Mouse (Mus musculus): ENCODE data around the gene Prlh.

The Prlh gene

DNA sequence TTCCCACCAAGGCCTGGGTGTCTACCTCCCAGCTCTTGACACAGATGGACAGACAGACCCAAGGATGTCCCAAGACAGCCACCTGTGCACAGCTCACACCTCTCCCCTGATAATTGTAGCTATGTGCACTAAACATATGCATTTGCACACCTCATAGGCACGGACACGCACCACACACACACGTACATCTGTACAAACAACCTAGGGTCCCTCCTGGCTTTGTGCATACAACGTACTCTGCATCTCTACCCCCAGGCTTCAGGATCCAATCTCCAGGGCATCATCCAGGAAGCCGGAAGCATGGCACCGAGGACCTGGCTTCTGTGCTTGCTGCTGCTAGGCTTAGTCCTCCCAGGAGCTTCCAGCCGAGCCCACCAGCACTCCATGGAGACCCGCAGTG is at the start of gene Prlh:
Gene Prlh (plus strand): TSS at position 301 of the 400 bp plus-strand sequence.
- no peak for DNase-seq (ENCODE audit: low read depth, low spot score)

DNA sequence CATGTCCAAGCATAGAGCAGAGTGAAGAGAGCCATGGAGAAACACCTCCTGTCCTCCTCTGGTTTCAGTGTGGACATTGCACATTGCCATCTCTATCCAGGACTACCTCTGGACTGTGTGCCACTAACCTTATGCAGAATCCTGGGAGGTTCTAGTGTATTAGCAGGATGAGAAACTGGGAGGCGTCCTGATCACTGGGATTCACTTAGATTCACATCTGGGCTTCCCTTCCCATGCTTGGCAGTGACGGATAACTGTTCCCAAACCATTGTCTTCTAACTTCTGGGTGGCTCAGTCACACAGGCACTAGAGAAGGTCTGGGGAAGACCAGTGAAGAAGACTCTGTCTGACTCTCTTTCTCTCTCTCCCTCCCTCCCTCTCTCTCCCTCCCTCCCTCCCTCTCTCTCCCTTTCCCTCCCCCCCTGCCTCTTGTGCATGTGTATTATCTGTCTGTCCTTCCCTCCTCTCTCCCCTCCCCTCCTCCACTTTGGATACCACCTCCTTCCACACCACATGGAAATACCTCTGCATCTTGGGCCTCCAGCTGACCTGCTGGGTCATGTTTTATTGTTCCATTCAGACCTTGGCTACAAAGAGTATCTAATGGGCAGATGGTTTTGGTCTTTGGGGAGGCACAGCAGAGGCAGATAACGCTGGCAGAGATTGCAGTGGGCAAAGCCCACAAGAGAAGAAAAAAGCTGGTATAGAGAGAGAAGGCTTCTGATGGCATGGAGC is 49.5 kb upstream of the Prlh start:
- no peak for DNase-seq (ENCODE audit: low read depth, low spot score)

DNA sequence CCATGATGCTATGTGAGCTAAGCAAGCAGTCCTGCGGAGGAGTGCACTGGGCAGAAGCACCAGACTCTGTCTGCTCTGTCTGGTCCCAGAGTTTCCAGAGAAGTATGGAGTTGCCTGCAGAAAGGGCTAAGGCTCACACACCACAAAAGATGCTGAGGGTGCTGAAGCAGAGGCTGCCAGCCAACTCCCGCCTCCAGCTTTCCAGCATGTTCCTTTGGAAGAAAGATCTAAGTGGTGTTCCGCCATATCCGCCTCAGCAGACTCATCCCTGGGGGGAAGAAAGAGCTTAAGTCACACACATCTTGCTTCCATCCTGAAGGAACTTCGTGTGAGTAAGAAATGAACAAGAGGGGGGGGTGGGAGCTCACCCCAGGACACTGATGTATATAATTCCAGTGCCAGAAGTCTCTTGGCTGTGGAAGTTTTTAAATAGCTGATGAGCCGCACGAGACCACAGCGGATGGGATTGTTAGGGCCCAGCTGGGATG is 48.9 kb upstream of the Prlh start:
- peak; percentile 83 for DNase-seq (ENCODE audit: low read depth, low spot score)

DNA sequence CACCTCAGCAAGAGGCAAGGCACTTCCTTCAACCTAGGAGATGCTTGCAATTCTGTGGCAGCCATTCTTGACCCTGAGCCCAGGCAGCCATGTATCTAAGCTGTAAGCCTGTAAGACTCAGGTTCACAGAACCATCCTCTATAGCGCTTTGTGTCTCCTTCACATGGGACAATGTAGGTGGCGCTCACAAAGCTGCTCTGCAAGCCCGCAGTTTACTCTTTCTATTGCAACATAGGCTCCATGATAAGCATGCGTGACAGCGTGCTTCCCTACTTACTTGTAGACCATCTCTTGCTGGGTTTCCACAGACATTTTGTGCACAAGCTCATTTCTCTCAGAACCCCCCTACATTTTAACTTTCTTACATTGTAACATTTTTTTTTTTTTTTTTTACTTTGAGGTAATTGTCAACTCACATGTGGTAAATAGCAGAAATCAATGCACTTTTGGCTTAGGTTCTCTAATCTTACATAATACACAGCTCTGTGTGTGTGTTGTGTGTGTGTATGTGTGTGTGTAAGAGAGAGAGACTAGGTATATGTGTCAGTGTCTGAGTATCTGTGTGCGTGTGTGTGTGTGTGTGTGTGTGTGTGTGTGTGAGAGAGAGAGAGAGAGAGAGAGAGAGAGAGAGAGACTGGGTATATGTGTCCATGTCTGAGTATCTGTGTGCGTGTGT is 48.0 kb upstream of the Prlh start:
- no peak for DNase-seq (ENCODE audit: low read depth, low spot score)

DNA sequence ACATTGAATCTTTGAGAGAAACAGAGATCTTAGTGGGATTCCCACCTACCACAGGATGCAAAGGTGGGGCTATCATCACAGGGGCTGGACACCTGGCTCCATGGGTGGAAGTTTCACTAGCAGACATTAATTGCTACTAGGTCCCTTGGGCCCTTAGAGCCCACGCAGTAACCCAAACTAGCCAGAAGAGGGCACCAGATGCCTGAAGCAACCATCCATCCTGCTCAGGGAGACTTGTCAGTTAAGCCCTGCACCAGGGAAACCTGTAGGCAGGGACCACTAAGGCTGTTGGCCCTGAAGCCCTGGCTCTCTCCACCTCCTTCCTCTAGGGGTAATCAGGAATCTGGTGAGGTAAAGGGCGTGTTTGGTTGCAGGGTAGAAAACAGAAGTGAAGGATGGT is 46.6 kb upstream of the Prlh start:
- peak; percentile 11 for DNase-seq (ENCODE audit: low read depth, low spot score)

DNA sequence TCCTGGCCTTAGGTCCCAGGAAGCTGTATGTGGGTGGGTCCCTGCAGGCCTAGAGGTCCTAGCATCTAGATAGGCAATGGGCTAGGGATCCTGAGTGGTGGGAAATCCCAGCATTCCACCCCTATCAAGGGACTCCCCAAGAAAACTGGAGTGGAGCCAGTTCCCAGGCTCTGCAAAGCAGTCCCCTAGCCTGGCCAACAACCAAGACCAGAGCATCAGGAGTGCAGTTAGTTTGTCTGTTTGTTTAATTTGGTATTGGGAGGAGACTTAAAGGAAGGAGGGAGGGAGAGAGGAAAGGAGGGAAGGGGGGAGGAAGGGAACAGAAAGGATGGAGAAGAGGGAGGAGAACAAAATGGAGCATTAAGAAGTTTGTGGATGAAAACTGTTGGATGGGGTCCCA is 43.7 kb upstream of the Prlh start:
- DNase-seq (ENCODE audit: low read depth, low spot score), result no peak

DNA sequence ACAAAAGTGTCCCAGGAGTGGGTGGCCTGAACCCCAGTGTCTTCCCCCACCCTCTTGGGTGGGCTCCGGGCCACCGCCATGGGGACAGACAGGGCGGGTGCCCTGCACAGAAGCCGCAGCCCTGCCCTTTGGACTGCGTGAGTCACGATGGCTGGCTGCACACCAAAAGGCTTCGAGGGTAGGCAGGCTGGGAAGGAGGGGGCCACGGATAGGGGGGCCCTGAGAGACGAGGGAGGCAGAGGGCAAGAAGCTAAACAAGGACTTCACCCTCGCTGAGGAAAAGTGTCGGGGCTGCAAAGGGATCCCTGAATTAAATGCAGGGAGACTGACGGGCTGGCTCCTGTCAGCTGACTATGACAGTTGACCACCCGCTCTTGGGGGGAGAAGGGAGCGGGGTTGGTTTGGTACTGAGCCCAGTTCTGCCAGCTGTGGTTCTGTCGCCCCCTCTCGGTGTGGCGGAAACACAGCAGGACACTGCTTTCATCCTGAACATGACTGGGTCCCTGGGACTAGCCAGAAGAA is 43.2 kb upstream of the Prlh start:
- DNase-seq (ENCODE audit: low read depth, low spot score), result no peak

DNA sequence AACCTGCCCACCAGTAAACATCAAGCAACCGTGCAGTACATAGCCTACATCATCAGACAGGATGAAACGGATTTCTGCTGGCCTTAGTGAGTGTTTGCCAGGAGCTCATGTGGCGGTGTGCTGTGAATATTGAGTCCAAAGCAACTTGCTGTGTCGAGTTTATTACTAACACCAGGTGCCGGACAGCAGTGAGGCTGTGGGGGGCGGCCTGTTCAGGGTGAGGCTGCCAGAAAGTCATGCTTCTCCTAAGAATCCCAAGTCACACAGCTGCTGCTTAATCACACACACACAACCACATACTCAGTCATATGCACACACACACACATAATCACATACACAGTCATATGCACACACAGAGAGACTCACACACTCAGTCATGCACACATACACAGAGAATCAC is 39.7 kb upstream of the Prlh start:
- no peak for DNase-seq (ENCODE audit: low read depth, low spot score)

DNA sequence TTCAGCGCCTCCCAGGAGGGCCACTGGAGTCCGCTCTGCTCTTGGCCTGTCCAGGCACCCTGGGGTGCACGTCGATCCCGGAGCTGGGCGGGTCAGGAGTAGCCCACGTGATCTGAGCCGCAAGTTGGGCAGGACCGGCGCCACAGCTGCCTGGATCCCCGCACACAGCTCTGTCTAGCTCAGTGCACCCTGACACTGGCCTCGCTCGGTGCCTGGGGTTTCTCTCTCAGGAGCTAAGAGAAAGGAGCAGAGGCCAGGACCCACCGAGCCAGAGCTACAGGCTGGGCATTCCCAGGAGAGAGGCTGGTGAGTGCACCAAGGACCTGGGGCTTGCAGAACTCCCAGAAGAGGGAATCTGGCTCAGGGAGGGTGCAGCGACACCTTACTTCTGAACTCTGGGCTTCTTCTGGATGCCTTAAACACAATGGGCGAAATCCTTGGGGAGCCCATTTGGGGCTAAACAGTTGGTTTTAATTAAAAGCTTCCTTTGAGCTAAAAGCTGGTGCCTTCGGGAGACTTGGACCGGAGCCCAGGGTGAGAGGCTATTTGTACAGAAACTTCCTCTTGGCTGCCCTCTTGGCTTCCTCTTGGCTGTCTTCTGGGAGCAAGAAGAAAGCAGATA is 37.8 kb upstream of the Prlh start, which contains the start of gene Mlph:
Gene Mlph (plus strand): TSS at position 138 of the 622 bp plus-strand sequence.
- DNase-seq (ENCODE audit: low read depth, low spot score), result no peak

DNA sequence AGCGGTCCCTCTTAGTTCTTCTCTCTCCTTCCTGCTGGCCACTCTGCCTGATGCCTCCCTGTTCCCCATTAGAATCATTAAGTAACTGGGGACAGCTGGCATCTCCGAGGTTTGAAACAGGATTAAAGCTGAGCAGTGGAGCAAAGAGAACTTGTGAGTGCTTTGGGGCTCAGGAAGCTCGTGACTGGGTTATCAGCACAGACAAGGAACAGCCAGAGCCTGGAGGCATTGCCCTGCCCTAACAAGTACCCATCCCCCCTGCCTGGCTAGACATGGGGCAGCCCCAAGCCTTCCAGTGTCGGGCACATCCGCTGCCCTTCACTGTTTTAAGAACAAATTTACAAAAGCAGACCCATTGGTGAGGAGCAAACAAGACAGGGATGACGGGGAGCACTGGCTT is 35.4 kb upstream of the Prlh start:
- no peak for DNase-seq (ENCODE audit: low read depth, low spot score)

DNA sequence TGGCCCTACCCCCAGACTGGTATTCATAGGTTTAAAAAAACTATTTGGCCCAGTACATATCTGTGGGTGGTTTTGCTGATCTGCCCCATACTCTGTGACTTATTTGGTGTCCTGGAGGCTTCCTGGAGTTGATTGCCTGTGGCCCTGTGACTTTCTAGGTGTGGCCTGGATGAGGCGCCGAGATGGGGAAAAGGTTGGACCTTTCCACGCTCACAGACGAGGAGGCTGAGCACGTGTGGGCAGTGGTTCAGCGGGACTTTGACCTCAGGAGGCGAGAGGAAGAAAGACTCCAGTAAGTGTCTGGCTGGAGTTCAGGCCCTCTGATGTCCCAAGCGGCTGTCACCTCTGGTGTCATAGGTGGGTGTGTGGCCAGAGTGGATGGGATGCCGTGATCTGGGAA is 31.2 kb upstream of the Prlh start:
- no peak for DNase-seq (ENCODE audit: low read depth, low spot score)

DNA sequence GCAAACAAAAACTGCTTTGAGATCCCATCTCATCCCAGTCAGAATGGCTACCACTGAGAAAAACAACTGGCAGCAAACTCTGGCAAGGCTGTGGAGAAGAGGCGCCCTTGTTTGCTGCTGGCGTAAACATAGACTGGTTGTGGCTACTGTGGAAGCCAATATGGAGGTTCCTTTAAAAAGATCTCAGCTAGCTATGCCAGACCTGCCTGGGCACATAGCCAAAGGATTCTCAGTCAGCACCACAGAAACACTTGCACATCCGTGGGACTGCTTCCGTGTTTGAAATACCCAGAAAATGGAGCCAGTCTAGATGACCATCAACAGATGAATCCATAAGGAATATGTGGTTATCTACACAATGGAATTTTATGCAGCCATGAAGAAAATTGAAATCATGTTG is 26.9 kb upstream of the Prlh start:
- DNase-seq (ENCODE audit: low read depth, low spot score), result peak; percentile 22

DNA sequence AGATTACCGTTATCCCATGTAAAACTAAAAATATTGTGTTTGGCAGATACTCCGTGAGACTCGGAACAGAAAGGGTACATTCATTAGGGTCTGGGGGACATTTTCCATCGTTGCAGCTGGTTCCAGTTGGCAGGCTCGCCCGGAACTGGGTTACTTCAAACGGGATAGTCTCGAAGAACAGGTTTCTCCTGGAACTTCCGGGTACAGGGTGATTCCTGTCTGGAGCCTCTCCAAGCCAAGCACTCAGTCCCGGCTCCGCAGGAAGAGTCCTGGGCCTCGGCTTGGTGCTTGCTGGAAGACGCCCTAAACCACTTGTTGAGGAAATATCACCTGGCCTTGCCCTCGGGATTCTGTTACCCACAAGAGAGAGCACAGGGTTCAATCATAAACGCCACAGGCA is 25.6 kb upstream of the Prlh start:
- DNase-seq (ENCODE audit: low read depth, low spot score), result no peak

DNA sequence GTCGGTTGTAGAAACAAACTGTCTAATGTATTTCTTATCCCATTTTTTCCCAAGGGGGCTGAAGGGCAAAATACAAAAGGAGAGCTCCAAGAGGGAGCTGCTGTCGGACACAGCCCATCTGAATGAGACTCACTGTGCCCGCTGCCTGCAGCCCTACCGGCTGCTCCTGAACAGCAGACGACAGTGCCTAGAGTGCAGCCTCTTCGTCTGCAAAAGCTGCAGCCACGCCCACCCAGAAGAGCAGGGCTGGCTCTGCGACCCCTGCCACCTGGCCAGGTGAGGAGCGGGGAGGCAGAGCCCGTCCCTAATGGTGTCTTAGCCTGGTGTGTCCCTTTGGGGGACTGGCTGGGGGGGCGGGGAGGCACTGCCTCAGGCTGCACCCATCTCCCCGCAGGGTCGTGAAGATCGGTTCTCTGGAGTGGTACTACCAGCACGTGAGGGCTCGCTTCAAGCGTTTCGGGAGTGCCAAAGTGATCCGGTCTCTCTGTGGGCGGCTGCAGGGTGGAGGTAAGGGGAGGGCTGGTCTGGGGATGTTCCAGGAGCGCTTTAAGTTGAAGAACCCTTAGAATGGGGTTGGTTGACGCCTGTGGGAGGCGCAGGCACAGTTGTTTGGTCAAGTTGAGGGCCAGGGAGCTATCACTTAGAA is 24.9 kb upstream of the Prlh start:
- no peak for DNase-seq (ENCODE audit: low read depth, low spot score)

DNA sequence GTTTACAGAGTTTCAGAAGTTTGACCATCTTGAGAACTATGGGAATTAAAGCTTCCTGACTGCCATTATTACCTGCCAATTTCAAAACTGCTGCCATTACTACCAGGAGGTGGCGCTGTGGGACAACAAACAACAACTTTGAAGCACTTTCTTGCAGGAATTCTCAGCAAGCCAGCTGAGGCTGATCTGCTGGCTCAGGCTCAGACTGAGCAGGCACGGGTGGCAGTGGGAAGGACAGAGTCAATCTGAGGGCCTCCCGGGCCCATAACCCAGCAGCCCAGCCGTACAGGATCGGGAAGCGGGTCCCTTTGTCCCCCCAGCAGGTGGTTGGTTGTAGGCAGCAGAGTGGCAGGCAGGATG is 24.4 kb upstream of the Prlh start:
- DNase-seq (ENCODE audit: low read depth, low spot score), result peak; percentile 69

DNA sequence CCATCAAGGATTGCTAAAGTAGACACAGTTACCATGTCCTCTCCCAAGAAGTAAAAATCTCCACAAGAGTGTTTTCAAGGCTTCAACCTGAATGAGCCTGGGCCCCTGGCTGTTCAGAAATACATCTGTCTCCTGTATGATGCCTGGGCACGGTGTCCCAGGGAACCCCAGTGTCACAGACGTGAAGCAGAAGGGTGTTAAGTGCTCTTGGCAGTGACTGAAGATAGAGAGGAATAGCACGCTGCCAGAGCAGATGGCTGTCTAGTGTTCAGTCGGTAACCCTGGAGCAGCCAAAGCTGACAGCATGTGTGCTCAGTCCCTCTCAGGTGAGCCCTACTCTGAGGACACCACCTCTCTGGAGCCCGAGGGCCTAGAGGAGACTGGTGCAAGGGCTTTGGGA is 19.9 kb upstream of the Prlh start:
- no peak for DNase-seq (ENCODE audit: low read depth, low spot score)

DNA sequence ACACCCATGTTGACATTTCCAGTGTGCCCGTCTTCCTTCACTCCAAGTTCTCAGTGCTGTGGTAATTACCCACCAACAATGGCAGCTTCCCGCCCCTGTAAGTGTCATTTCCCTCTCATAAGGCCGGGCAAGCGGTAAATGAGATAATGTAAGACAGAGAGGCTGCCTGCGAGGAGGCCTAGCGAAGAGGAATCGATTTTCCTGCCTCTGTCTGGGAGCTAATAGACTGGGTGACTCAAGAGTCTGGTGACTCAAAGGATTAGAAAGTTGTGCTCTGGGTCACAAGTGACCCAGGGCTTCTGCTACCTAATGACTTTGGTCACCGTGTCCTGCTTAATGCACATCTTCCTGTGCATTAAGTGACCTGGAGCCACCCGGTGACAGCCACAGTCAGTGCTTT is 15.9 kb upstream of the Prlh start:
- DNase-seq (ENCODE audit: low read depth, low spot score), result no peak

DNA sequence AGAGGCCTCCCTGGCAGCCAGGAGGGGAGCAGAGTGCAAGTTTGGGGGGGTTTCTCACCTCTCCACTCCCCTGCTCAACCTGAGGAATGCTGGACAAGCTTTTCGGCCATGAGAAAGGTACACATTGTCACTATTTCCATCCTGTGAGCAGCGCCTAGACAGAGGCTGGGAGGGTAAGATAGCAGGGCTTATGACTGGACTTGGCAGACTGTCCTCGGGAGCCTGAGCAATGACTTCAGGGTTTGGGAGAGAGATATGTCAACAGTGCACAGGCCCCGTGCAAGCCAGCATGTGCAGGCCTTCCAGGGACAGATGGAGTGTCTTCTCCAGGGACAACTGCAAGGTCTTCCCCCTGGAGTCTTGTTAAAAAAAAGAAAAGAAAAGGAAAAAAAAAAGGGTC is 12.9 kb upstream of the Prlh start:
- DNase-seq (ENCODE audit: low read depth, low spot score), result no peak

DNA sequence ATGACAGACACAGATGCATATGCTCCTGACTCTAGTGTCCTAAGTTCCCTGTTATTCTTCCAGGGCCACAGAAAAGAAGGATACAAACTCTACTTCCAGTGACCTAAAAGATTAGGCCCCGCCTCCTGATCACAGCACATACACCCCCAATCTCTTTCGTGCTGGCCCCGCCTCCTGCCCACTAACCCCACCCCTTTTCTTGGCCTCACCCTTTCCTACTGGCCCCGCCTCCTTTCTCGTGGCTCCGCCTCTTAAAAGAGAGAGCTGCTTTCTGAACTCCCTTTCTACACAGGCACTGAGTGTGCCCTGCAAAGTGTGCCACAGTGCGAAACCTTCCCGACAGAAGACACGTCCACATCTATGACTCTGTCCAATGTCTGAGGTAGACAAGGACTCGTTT is 7.7 kb upstream of the Prlh start:
- DNase-seq (ENCODE audit: low read depth, low spot score), result no peak

DNA sequence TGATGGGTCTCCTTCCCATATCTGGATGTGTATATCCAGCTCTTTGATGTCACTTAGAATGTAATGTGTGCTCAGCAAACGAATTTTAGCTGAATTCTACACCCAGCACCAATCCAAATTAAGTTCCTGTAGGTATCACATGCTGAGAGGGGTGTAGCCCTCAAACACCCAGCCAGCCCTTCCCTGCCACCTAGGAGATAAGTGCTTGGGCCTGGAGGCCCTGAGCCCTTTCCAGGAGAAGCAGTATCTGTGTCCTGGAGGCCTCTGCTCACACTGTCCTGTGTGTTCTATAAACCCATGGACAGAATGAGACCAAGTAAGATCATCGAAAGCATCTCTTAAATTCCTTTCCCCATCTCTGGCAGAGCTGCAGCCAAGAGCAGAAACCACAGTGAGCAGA is 5.7 kb upstream of the Prlh start:
- DNase-seq (ENCODE audit: low read depth, low spot score), result no peak

DNA sequence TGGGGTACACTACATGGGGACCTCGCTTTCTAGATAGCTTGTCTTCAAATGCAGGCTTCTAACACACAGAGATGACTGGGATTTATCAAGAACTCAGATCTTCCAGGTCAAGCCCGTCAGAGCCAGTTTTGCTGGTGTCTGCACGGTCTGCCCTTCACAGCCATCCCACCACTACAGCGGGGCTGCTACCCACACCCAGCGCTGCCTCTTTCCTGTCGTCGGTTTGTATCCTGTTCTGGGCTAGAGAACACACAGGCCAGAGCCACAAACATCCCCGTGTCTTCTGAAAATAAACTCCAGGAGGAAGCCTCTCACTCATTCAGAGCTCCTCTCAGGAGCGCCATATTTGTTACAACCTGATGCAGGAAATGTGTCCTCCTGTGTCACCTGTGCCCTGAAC is 3.6 kb upstream of the Prlh start:
- DNase-seq (ENCODE audit: low read depth, low spot score), result no peak

DNA sequence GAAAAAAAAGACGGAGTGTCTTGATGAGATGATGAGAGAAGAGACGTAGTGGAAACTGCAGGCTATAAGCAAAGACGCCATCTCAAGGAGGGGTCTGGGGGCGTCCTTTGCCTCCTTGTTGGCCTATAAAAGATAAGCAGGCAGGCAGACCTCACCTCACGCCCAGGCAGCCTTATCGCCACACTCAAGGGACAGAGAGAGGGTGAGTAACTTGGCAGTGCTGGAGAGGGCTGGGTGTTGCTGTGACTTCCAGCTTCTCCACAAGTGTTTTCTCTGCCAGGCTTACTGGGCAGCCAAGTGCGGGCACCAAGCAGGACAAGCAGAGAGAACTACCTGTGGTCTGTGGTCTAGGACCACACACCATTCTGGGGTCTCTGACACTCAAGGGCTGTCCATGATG is 1.2 kb upstream of the Prlh start:
- DNase-seq (ENCODE audit: low read depth, low spot score), result no peak
